In the genomic region with DNA sequence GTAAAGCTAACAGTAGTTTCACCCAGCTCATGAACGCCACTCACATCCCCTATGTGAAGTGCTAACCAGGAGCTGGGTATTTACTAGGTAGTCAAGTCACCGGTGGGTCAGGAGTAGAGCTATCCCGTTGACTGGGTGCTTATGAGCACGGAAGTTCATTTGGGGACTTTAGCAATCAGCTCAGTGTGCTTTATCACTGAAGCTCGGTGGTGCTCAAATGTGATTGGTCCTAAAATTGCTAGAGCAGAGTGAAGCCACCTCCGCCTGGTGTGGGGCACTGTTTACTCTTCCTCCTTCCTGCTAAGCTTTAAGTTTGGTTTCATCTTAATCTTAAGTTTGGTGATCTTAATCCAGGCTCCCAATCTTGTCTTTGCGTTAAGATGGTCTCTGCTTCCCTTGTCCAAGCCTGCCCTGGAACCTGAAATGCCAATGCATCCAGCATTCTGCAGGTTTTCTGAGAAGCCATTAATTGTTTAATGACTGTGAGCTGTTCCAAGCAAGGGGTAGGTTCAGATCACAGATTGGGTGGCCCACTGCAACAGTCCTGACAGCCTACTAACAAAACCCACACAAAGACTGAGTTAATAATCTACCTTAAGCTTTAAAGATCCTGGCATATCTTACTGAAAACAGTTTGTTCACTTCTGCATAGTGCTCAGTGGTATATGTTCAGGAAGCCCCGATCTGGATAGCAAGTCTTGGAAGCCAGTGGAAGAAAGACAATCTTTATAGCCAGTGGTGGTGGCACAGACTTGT, we compare ENCODE assay signal across 27 mouse cellular contexts.
DNase-seq lines count a peak whose midpoint lies in the region; ATAC-seq and TF ChIP-seq lines count a peak whose summit lies in the region.
"Had no signal": no experiment of that assay in that cellular context is flagged by ENCODE, and none has a peak within 500 bp of the region (broad histone marks: within the 10 kb centered on the region; RNA-seq: fewer than 3 reads in every experiment).

No protein-coding gene starts in this region.

- H3K27ac ChIP-seq in kidney, embryonic 16.5 days (ENCODE audit: low read length): no peak overlapping the region
- no peak overlapping the region for H3K27ac ChIP-seq in midbrain, embryonic 11.5 days (ENCODE audit: low read depth, low read length)
- H3K27ac ChIP-seq in midbrain, embryonic 10.5 days (replicated peaks): no peak overlapping the region
- no peak overlapping the region for H3K27ac ChIP-seq in stomach, embryonic 15.5 days
- no peak overlapping the region for H3K27ac ChIP-seq in left cerebral cortex, adult 2 months
- H3K27ac ChIP-seq: forebrain, embryonic 13.5 days; hindbrain, embryonic 10.5 days; hindbrain, embryonic 15.5 days; kidney, postnatal 0 days; limb, embryonic 12.5 days; liver, embryonic 14.5 days; midbrain, embryonic 13.5 days; neural tube, embryonic 13.5 days had no signal

- no peak overlapping the region for H3K4me3 ChIP-seq in kidney, embryonic 16.5 days (ENCODE audit: low read length)
- H3K4me3 ChIP-seq in midbrain, embryonic 11.5 days (ENCODE audit: low read depth, low read length): no peak overlapping the region
- H3K4me3 ChIP-seq in midbrain, embryonic 10.5 days: no peak overlapping the region
- H3K4me3 ChIP-seq in stomach, embryonic 15.5 days (replicated peaks): no peak overlapping the region
- no peak overlapping the region for H3K4me3 ChIP-seq in left cerebral cortex, adult 2 months
- H3K4me3 ChIP-seq: forebrain, embryonic 13.5 days; hindbrain, embryonic 10.5 days; hindbrain, embryonic 15.5 days; limb, embryonic 12.5 days; midbrain, embryonic 13.5 days; neural tube, embryonic 13.5 days had no signal

- H3K4me2 ChIP-seq in kidney, embryonic 16.5 days (replicated peaks; ENCODE audit: low read depth, low read length): no peak overlapping the region
- no peak overlapping the region for H3K4me2 ChIP-seq in midbrain, embryonic 11.5 days
- no peak overlapping the region for H3K4me2 ChIP-seq in stomach, embryonic 15.5 days
- H3K4me2 ChIP-seq: forebrain, embryonic 13.5 days; hindbrain, embryonic 15.5 days; limb, embryonic 12.5 days; midbrain, embryonic 13.5 days; neural tube, embryonic 13.5 days had no signal

- TF ChIP-seq CTCF in left cerebral cortex, adult 2 months (IDR thresholded peaks at IDR 0.05): no peak

- H3K4me1 ChIP-seq in kidney, embryonic 16.5 days (ENCODE audit: insufficient read depth, low read length): 0 out of 2 replicates have a peak, but pooled peaks cover 7% of the 10 kb centered on the region
- no peaks in the 10 kb centered on the region for H3K4me1 ChIP-seq in midbrain, embryonic 11.5 days (ENCODE audit: control insufficient read depth, insufficient read depth, low read length)
- H3K4me1 ChIP-seq in midbrain, embryonic 10.5 days: peaks cover 16% of the 10 kb centered on the region
- no peaks in the 10 kb centered on the region; the same call in 1 of the 2 replicates for H3K4me1 ChIP-seq in stomach, embryonic 15.5 days
- H3K4me1 ChIP-seq: hindbrain, embryonic 15.5 days; limb, embryonic 12.5 days had no signal

- H3K9me3 ChIP-seq in kidney, embryonic 16.5 days (ENCODE audit: low read length): no peaks in the 10 kb centered on the region
- no peaks in the 10 kb centered on the region for H3K9me3 ChIP-seq in midbrain, embryonic 11.5 days (ENCODE audit: control insufficient read depth, low read length)
- H3K9me3 ChIP-seq in midbrain, embryonic 10.5 days (replicated peaks): no peaks in the 10 kb centered on the region
- no peaks in the 10 kb centered on the region for H3K9me3 ChIP-seq in stomach, embryonic 15.5 days
- H3K9me3 ChIP-seq: forebrain, embryonic 13.5 days; hindbrain, embryonic 10.5 days; hindbrain, embryonic 15.5 days; limb, embryonic 12.5 days; midbrain, embryonic 13.5 days; neural tube, embryonic 13.5 days had no signal

- H3K27me3 ChIP-seq in kidney, embryonic 16.5 days (ENCODE audit: insufficient read depth, low read length): no peaks in the 10 kb centered on the region
- H3K27me3 ChIP-seq in midbrain, embryonic 11.5 days (ENCODE audit: control insufficient read depth, insufficient read depth, low read length): no peaks in the 10 kb centered on the region
- no peaks in the 10 kb centered on the region for H3K27me3 ChIP-seq in midbrain, embryonic 10.5 days (ENCODE audit: low read depth, poor library complexity, severe bottlenecking)
- no peaks in the 10 kb centered on the region for H3K27me3 ChIP-seq in stomach, embryonic 15.5 days (replicated peaks)
- H3K27me3 ChIP-seq: forebrain, embryonic 13.5 days; hindbrain, embryonic 15.5 days; limb, embryonic 12.5 days; midbrain, embryonic 13.5 days; neural tube, embryonic 13.5 days had no signal

- no peak overlapping the region for H3K9ac ChIP-seq in kidney, embryonic 16.5 days (replicated peaks; ENCODE audit: low read length)
- no peak overlapping the region for H3K9ac ChIP-seq in midbrain, embryonic 11.5 days (ENCODE audit: low read length)
- H3K9ac ChIP-seq in stomach, embryonic 15.5 days: no peak overlapping the region
- H3K9ac ChIP-seq: forebrain, embryonic 13.5 days; hindbrain, embryonic 15.5 days; limb, embryonic 12.5 days; liver, embryonic 14.5 days; midbrain, embryonic 13.5 days; neural tube, embryonic 13.5 days had no signal

- WGBS in kidney, embryonic 16.5 days: 84% methylated on average over 8 of the region's 8 CpGs
- 86% methylated on average over 8 of the region's 8 CpGs for WGBS in midbrain, embryonic 11.5 days
- WGBS in midbrain, embryonic 10.5 days: 92% methylated on average over 8 of the region's 8 CpGs
- WGBS in stomach, embryonic 15.5 days: 72% methylated on average over 8 of the region's 8 CpGs

- DNase-seq in kidney, adult 9 months: no peak
- DNase-seq in midbrain, embryonic 11.5 days (ENCODE audit: low spot score, missing footprints): peak; percentile 26
- DNase-seq in midbrain, embryonic 10.5 days (ENCODE audit: low spot score): no peak
- no peak for DNase-seq in urinary bladder, postnatal 14 days (ENCODE audit: low spot score)
- DNase-seq in left cerebral cortex, adult 2 months (ENCODE audit: extremely low spot score in 1 of 2, low spot score in 2 of 2): no peak
- DNase-seq: adrenal gland, postnatal 10 days; cerebellum, adult 8-10 months; cerebellum, postnatal 25 days; gastrocnemius, postnatal 25 days; heart, postnatal 14 days; kidney, adult 11 months; layer of hippocampus, adult 9-11 months; lung, postnatal 36 days; thymus, adult 2 months; thymus, postnatal 36 days had no signal

- peak; percentile 22; the same call in 1 of the 2 replicates for ATAC-seq in kidney, embryonic 16.5 days (ENCODE audit: low FRiP score, low TSS enrichment)
- ATAC-seq in midbrain, embryonic 11.5 days (ENCODE audit: low FRiP score): no peak
- ATAC-seq in stomach, embryonic 15.5 days (ENCODE audit: insufficient read depth, low FRiP score, low read depth): peak; percentile 43; the same call in 1 of the 2 replicates
- ATAC-seq: CD4-positive, CD25-positive, alpha-beta regulatory T cell, adult 4 months; forebrain, embryonic 13.5 days; inflammation-experienced regulatory T-cells, adult 6 months; midbrain, embryonic 13.5 days had no signal

- 0 out of 2 replicates have a peak, but pooled peaks cover 8% of the 10 kb centered on the region for H3K36me3 ChIP-seq in kidney, embryonic 16.5 days (ENCODE audit: insufficient read depth, low read length)
- no peaks in the 10 kb centered on the region for H3K36me3 ChIP-seq in midbrain, embryonic 11.5 days (ENCODE audit: control insufficient read depth, insufficient read depth, low read length)
- peaks cover 11% of the 10 kb centered on the region for H3K36me3 ChIP-seq in midbrain, embryonic 10.5 days
- H3K36me3 ChIP-seq in stomach, embryonic 15.5 days: 0 out of 2 replicates have a peak, but pooled peaks cover 4% of the 10 kb centered on the region
- H3K36me3 ChIP-seq: hindbrain, embryonic 15.5 days; limb, embryonic 12.5 days; midbrain, embryonic 13.5 days had no signal

- intact Hi-C loops in left cerebral cortex, adult 2 months (cut with DNase I): no loop called here
